Mouse (Mus musculus) urinary bladder, postnatal 25 days (tissue): ENCODE measurements around the gene Ttc25.
A peak's percentile ranks its signal among the peaks of the same experiment; 100 is the strongest.
"Not testable (repeated sequence)": the region's sequence is repeated elsewhere in the genome, so short reads cannot be mapped to it uniquely, and the experiment has no call there.

Experiments used
- DNase-seq: peaks from one replicate; pipeline ENCODE4 v3.0.0; 2022; ENCODE audit warnings: low spot score

The Ttc25 gene

DNA sequence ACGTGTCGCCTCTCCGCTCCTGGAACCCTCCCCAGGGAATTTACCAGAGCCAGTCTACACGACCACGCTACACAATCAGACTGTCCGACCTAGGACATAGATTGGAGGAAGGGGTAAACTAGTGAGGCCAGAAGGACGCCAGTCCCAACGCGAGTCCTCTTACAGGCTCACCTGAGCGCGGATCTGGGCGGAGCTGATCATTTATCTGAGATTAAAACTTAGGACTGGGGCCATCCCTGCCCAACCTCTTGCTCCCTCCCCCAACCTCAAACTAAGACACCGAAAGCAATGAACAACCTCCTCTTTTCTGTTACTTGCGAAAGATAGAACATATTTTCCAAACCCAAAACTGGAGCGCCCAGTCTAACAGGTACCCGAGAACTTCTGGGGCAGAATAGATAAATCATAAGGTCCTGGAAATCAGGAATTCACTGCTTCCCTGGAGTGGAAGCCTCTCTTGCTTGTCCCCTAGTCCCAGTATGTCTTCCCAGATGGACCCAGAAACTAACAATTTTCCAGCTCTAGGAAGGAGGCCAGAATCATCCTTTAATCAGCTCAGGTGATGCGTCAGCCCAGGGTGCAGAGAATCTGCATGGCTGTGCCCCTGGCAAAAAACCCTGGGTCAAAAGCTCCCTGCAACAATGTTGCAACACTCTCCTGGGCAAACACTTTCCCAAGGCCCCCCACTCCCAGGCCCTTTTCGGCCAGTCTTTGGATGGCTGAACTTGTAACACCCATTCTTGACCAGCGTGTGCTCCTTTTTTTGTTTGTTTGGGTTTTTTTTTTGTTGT lies 16.8 kb upstream of the Ttc25 start:
- DNase-seq: peak; percentile 19

DNA sequence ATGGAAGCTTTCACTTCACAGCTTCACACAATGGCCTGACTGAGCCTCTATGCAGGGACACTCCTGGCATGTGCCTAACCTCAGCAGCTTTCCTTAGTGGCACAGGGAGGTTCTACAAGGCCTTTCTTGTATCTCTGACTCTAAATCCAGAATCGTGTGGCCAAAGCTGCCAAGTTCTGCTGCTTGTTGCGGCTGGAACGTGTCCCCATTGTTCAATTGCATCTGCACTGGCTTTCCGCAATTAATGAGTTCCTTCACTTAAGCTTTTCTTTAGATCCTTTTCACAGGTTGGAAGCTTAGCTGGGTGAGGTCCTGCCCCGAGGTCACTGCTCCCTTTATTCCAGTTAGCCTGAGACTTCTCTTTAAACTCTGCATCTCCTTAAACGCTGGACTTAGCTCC lies 11.5 kb upstream of the Ttc25 start:
- DNase-seq: no peak

DNA sequence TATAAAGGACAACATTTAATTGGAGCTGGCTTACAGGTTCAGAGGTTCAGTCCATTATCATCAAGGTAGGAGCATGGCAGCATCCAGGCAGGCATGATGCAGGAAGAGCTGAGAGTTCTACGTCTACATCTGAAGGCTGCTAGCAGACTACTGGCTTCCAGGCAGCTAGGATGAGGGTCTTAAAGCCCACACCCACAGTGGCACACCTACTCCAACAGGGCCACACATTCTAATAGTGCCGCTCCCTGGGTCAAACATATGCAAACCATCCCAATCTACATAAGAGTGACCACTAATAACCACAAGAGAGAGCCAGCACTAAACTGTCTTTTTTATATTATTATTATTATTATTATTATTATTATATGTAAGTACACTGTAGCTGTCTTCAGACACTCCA lies 11.0 kb upstream of the Ttc25 start:
- DNase-seq: not testable (repeated sequence)

DNA sequence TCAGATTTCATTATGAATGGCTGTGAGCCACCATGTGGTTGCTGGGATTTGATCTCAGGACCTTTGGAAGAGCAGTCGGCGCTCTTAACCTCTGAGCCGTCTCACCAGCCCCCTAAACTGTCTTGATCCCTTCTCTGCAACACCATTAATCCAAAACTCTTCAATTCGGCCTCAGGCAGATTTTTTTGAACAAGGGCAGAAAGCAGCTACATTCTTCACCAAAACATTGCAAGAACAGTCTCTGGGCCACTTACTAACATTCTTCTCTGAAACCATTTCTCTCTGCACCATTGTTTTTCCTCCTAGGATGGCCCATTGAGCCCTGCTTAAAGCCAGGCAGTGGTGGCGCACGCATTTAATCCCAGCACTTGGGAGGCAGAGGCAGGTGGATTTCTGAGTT lies 10.6 kb upstream of the Ttc25 start:
- DNase-seq: not testable (repeated sequence)

DNA sequence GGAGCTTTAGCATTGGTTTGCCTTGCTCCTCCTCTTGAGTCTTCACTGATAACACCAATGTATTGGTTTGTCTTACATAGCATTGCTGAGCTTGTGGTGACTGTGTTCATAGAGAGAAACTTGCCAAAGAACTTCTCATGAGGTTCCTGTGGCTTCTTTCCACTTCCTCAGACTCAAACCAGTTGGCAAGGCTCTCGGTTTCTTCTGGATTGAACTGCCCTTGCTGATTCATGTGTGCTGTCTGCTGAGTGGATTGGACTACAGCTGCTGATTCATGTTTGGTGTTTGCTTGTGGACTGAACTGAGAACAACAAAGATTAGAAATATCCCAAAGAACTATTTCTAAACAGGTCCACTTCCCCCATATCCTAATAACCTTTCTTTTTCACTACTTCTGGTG lies 9.4 kb upstream of the Ttc25 start:
- no peak for DNase-seq

DNA sequence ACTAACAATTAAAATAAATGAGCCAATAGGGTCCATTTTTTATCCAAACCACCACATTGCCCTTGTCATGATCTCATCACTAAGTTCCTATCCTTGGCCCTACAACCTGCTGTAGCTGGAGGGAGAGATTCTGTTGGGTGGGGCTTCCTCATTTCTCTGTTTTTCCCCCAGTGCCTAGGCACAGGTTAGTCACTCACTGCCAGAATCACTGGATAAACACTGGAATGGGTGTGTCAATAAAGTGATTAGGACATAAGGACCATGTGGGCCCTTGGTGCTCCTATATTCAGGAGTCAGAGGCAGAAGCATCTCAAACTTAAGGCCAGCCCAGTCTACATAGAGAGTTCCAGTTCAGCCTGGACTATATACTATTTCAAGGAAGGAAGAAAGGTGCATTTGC lies 8.9 kb upstream of the Ttc25 start:
- DNase-seq: no peak

DNA sequence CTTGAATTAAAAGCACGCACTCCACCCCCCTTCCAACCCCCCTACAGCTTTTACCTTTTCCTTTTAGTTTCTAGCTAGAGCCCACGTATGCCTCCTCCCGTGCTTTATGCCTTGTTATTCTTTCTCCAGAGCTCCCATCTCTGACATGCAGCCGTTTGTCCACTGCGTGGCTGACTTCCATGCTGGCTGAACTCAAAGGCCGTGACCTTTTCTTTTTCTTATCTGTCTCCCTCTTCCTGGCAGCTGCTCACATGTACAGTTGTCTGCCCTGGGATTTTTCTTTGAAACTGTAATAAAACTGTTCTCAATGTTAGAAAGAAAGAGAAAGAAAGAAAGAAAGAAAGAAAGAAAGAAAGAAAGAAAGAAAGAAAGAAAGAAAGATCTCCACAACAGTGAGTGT lies 4.4 kb upstream of the Ttc25 start:
- DNase-seq: no peak

DNA sequence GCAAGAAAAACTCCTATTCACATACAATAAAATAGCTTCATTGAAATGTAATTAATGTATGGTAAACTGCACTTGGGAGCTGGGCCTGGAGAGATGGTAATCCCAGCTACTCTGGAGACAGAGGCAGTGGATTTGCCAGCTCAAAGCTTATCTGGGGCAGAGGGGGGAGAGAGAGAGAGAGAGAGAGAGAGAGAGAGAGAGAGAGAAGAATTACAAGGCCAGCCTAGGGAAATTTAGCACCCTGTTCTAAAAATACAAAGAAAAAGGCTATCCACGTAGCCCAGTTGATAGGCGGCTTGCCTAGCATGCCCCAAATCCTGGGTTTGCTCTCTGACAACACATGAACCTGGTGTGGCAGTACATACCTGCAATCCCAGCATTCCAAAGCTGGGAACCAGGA lies 3.8 kb upstream of the Ttc25 start:
- no peak for DNase-seq

DNA sequence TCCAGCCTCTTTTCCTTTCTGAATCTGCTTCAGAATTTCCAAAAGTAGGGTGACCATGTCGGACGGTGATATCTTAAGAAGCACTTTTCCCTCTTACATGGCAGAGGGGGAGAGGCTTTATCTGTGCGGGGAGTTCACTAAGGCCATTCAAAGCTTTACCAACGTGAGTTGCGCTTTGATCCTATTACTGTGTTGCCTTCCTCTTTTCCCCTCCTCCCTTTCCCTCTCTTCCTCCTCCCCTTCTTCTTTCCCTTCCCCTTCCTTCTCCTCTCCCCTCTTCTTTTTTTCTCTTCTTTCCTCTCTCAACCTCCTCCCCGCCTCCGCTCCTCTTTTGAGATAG lies 309 bp downstream of the Ttc25 start:
- DNase-seq: no peak

DNA sequence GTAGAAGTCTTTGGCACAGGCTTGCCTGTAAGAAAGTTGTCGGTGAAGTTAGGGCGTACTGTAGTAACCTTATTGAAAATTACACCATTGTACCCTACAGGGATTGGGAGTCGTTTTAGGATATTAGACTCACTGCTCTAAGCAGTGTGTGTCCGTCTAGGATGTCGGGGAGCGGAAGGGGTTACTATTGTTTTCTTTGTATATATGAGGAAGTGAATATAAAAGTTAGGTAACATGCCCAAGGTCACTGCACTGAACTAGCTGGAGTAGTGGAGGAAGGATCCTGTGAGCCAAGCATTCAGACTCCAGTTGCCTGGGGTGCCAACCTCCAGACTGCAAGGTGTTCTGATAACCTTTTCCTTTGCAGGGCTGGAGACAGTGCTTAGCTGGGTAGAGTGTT lies 1.5 kb downstream of the Ttc25 start:
- no peak for DNase-seq

DNA sequence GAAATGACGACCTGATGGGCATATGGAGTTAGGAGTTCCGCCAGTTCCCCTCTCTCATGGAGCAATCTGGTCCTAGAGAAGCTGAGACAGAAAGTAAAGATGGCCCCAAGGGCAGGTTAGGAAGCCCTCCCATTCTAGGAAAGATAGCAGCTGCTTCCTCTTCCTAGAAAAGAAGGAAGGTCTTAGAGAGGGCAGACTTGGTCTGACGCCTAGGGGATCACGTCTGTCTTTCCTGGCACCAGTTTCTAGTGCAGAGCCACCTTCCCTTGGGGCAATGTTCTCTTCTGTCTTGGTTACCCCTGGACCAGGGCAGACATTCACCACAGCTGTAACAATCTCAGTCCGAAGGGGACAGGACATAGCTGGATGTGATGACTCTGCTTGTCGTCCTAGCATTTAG lies 2.7 kb downstream of the Ttc25 start:
- no peak for DNase-seq

DNA sequence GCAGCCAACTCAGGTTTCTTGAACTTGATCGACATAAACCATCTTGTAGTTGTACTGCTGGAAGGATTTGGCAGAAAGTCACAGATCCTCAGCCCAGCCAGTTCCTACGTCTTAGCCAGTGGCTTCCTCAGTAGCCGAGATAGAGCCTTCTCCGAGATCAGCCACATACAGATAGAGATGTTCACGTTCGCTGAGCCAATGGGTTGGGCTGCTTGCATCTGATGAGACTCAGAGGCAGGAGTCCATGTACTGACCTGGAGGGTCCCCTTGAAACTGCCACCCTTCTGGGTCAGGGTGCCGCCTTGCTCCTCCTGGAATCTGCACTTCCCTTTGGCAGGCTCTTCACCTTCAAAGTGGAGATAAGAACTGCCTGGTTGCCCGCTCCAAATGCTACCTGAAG lies 4.1 kb downstream of the Ttc25 start:
- no peak for DNase-seq

DNA sequence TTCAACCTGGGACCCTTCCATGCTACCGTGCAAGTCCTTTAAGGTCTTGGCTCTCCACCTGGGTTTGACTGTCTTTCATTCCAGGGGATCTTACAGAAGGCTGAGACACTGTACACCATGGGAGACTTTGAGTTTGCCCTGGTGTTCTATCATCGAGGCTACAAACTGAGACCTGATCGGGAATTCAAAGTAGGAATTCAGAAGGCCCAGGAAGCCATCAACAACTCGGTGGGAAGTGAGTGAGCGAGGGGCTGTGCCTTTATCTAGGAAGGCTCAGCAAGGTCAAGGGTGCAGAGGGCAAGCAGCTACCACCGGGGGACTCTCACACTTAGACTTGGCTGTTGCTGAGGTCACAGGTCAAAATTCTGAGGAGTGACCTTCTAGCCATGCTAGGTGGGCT lies 4.7 kb downstream of the Ttc25 start:
- no peak for DNase-seq

DNA sequence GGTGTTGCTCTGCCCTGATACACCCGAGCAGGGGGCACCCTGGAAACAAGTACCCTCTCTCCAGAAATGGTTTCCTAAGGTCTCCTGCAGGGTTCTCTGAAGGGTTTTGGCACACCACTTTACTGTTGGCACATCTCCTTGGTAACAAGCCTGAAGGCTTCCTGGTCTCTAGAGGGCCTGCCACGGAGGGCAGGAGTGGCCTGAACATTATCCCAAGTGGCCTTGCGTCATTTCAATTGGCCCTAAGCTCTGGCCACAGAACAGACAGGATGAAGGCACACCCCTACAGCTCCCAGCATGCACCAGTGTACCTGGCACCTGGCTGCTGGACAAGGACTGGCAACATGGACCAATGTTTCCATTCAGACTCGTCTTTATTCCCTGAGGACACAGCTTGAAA lies 7.4 kb downstream of the Ttc25 start:
- no peak for DNase-seq

DNA sequence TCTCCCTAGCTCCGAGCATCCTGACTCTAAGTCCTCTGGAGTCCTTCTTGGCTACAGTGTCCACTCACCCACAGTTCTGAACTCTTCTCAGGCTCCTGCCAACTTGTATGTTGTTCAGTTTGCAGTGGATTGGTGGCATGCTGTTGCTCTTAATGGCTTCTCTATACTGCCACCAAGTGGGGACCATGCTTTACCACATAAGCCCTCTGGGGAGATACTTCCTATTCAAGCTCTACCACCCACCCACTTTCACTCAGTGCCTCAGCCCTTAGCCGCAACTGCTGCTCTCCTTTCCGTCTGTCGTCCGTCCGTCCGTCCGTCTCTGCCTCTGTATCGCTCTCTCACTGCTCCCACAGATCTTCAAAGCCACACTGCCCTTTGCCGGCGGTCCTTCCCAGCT lies 10.2 kb downstream of the Ttc25 start:
- peak; percentile 27 for DNase-seq

DNA sequence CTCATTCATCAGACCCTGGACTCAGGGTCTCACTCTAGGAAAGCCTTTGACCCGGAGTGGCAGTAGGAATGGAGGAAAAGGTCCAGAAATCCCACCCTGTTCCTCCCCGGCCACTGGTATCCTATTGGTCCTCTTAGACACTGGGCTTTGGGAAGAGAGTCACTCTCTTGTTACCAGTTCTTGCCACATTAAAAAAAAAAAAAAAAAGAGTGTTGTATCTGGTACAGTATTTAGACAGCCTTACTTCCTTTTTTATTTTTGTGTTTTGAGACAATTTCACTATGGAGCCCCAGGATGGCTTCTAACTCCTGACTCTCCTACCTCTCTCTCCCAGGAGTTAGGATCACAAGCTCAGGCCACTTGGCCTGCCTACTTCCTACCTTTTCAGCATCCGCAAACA lies 12.2 kb downstream of the Ttc25 start:
- DNase-seq: no peak

DNA sequence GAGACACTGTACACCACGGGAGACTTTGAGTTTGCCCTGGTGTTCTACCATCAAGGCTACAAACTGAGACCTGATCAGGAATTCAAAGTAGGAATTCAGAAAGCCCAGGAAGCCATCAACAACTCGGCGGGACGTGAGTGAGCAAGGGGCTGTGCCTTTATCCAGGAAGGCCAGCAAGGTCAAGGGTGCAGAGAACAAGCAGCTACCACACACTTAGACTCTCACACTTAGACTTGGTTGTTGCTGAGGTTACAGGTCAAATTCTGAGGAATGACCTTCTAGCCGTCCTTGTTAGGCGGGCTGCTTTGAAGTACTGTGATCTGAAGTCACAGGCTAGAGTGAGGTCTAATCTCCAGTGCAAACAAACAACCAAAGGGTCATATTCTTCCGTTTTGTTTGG lies 14.1 kb downstream of the Ttc25 start:
- DNase-seq: no peak

DNA sequence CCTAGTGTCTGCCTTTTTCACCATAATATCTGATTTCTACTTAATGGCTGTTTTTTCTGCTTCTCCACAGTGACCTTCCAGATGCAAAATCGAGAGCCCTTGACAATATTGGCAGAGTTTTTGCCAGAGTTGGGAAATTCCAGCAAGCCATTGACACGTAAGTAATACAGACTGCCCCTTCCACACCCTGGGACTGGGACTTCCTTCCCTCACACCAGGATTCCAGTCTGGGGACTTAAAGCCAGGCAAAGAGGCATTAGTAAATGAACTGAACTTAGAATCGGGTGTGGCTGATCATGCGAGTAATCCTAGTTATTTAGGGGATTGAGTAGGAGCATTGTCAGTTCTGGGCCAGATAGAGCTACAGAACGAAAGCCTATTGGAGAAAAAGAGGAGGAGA lies 16.3 kb downstream of the Ttc25 start:
- no peak for DNase-seq

DNA sequence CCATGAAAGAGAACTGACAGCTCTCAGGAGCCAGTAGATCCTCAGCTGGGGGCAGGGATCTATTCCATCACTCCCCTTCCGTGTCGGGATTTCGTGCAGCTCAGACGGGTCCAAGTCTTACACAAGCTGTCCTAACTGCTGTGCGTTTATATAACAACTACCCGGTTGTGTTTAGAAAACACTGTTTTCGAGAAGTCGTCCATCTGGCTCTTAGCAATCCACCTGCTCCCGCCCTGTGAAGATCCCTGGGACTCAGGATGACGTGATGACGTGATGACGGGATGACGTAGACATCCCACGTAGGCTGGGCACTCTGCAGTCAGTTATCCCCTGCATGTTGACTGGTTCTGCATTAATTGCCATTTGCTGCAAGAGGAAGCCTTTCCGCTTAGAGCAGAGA lies 18.9 kb downstream of the Ttc25 start:
- DNase-seq: no peak

DNA sequence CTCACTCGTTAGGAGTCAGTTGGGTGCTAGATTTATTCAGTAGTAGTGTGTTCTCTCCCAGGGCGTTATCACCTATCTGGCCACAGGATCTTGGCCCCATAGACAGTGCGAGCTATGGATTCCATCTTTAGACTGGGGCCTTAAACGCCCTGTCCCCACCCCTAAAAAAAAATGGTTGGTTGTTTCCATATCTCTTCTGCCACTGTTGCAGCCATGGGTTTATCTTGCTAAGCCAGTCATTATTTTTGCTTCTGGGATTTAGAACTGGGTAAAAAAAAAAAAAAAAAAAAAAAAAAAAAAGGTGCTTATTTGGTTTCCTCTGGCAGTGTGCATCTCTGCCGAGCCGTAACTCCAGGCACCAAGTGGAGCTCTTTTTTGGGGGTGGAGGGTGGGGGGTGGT lies 19.3 kb downstream of the Ttc25 start:
- DNase-seq: no peak

DNA sequence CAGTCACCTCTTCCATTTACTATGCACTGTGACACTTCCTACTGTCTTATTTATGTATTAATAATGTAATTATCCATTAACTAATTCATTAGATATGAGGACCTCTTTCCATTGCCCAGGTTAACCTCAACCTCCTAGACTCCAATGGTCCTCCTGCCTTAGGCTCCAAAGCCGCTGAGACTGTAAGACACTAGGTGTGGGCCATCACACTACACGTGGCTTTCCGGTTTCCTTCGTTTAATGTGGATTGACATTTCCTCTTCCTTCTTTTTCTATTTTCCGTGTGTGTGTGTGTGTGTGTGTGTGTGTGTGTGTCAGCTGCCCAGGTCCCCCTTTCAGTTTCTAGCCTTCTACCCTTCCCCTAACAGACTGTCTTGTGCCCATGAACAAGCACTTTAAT lies 21.8 kb downstream of the Ttc25 start:
- DNase-seq: no peak

DNA sequence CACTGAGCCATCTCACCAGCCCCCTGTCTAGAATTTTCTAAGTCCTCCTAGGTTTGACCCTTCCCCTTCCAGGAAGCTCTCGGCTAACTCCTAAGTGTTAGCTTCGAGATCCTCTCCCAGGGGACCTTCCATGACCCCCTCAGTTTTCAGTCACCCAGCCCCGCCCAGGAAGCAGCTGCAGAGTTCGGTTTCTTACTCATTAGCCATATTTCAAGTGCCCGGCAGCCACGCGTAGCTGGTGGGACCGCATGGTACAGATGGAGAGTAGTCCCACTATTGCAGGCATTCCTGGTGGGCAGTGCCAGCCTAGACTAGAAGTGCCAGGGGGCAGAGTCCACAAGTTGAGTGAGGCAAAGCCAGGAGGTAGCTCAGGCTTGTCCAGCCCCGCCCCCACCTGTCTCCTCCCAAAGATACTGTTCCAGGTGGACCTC lies 22.4 kb downstream of the Ttc25 start:
- DNase-seq: no peak

DNA sequence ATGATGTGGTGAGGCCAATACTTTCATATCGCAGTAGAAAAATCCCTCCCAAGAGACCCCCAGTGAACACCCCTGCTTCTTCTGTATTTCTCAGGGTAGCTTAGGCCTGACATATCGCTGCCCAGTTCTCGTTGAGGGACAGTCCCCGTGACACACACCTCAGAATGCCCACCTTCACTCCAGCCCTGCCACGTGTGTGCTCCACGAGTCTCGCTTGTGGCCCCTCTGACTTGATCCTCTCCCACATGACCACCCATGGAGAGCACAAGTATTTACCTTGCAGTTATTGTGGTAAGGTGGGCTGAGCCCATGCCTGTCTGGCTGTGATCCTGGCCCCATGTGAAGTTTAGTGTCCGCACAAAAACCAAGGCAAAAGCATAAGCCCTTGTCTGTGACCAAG lies 23.3 kb downstream of the Ttc25 start:
- DNase-seq: no peak

DNA sequence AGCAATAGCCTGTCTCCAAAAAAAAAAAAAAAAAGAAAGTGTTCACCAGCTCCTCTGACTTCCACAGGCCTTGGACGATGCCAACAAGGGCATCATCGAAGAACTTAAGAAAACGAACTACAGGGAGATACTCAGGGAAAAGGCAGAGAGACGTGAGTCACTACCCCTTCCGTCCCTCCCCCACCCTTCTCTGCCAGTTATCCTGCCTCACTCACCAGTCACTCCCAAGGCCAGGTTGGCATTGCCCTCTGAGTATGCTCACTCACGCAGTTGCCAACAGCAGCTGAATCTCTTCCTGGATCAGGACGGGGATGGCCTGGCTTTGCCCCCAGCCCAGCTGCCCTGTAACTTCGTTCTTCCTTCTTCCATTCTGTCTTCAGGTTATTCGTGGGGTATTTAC lies 24.4 kb downstream of the Ttc25 start:
- DNase-seq: no peak
